Mouse (Mus musculus): ENCODE measurements around the gene Pgk2. TPM values are rescaled to one million over a fixed set of nuclear protein-coding genes. Genes with fewer than 3 reads are reported as not detected.

Gene Pgk2
- total and polyA plus RNA-seq, 3 experiments = not detected

Other genes with a start within 250 kb of the Pgk2 start
- not detected in 2 replicates for gene AC192777.2, start 113.2 kb downstream of the Pgk2 start, total RNA-seq (2012; rRNA removed)
- not detected in 2 replicates for gene AC192777.2, start 113.2 kb downstream of the Pgk2 start, total RNA-seq (2014; rRNA removed)
- not detected in 2 replicates for gene AC192777.2, start 113.2 kb downstream of the Pgk2 start, polyA plus RNA-seq (2012; ENCODE audit: insufficient read length, low read depth)
- 0.13 and 0.25 TPM in 2 replicates for gene Crisp3, start 33.6 kb upstream of the Pgk2 start, total RNA-seq (2012; rRNA removed)
- gene Crisp3, start 33.6 kb upstream of the Pgk2 start, total RNA-seq (2014; rRNA removed) = not detected in 2 replicates
- gene Crisp3, start 33.6 kb upstream of the Pgk2 start, polyA plus RNA-seq (2012; ENCODE audit: insufficient read length, low read depth) = not detected in 2 replicates
- not detected in 2 replicates for gene Crisp1, start 110.6 kb upstream of the Pgk2 start, total RNA-seq (2012; rRNA removed)
- gene Crisp1, start 110.6 kb upstream of the Pgk2 start, total RNA-seq (2014; rRNA removed) = not detected in 2 replicates
- not detected in 2 replicates for gene Crisp1, start 110.6 kb upstream of the Pgk2 start, polyA plus RNA-seq (2012; ENCODE audit: insufficient read length, low read depth)